Mouse (Mus musculus): ENCODE data around the gene Kif21a.

DNA sequence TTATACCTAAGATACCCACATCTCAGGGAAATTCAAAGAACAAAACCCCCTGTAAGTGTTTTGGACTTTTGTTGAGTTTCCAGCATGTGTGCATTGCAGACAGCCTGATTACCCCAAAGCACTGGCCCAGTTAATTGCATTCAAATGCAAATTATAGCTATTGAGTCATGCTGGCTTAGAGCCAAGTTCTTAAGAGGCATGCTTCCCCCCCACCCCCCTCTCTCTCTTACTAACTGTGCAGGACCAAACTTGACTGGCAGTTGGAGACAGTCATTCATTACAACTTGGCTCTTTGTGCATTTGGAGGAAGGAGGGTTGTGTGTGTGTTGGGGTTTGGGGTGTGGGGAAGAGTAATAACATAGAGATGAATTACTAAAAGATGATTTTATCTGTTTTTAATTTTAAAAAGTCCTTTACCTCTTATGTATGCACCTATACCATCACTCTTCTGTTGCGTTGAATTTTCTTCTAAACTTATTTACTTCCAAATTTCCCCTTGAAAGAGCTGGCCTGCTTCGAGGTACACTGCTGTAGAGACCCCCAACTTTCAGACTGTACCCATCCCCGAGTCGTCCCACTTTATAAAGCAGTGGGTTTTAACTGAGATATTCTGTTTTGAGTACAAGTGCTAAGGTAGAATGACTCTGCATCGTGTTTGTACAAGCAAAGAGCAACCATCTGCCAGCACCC, 6.6 kb upstream of the Kif21a start:
- TF ChIP-seq CTCF (IDR thresholded peaks at IDR 0.05; ENCODE audit: control insufficient read depth, insufficient read depth, insufficient read length) (no peak), MAX (IDR thresholded peaks at IDR 0.05) (no peak), MYOD1 (IDR thresholded peaks at IDR 0.05; ENCODE audit: control insufficient read depth, insufficient read length, low read depth) (no peak), CEBPB (IDR thresholded peaks at IDR 0.05; ENCODE audit: low read depth) (no peak), MYOG (IDR thresholded peaks at IDR 0.05; ENCODE audit: control insufficient read depth, extremely low read depth, insufficient read length) (no peak), USF1 (IDR thresholded peaks at IDR 0.05; ENCODE audit: low read depth) (no peak), FOSL1 (IDR thresholded peaks at IDR 0.05; ENCODE audit: insufficient read depth, low read length, poor library complexity, severe bottlenecking) (no peak)

Measured in C2C12 (cell line).